Mouse (Mus musculus) C2C12 (cell line): ENCODE measurements at regions not wholly inside any gene's neighbourhood (a gene's known extent, or its start where the extent isn't known, plus 50 kb on each side); places are given as distances from the start of the nearest gene placed in this dataset.

ENCODE experiments used
- CTCF ChIP-seq: IDR thresholded peaks from one replicate; pipeline ENCODE4 v1.5.1; 2011; ENCODE audit not compliant: control insufficient read depth, insufficient read depth, insufficient read length
- MAX ChIP-seq: IDR thresholded peaks from one replicate; pipeline ENCODE4 v1.6.1; 2011; ENCODE audit warnings: mild to moderate bottlenecking, control low read depth

GRCm38 (mm10) chr1:138348447-138348846 lies 74.9 kb downstream of the Atp6v1g3 start:
- TF ChIP-seq CTCF (no peak), MAX (peak; percentile 98)
